Mouse (Mus musculus): ENCODE data around the gene Il17rd.

- no peak for TF ChIP-seq CTCF (IDR thresholded peaks at IDR 0.05; ENCODE audit: low read depth)
- no peak for TF ChIP-seq EP300 (IDR thresholded peaks at IDR 0.05; ENCODE audit: low read depth)
Measured at GRCm38 (mm10) chr14:27075909-27076521, 37.3 kb downstream of the Il17rd start.

Measured in liver, postnatal 0 days (tissue).